Mouse (Mus musculus): ENCODE results near the gene Cfd.

GRCm38 (mm10) chr10:79937775-79938526 is 47.3 kb downstream of the Cfd start:
- TF ChIP-seq CTCF (IDR thresholded peaks at IDR 0.05; ENCODE audit: low read depth), result no peak
- TF ChIP-seq EP300 (IDR thresholded peaks at IDR 0.05; ENCODE audit: low read depth), result no peak

Data from heart, postnatal 0 days (tissue).